Mouse (Mus musculus) heart, postnatal 0 days (tissue): Measurements from ENCODE around the gene Zfp385c.

Experiments used
- CTCF ChIP-seq: IDR thresholded peaks from 2 replicates; pipeline ENCODE4 v1.5.1; 2016; ENCODE audit warnings: antibody characterized with exemption, control low read depth, low read depth
- EP300 ChIP-seq: IDR thresholded peaks from 2 replicates; pipeline ENCODE4 v1.6.1; 2016; ENCODE audit warnings: antibody characterized with exemption, low read depth

DNA sequence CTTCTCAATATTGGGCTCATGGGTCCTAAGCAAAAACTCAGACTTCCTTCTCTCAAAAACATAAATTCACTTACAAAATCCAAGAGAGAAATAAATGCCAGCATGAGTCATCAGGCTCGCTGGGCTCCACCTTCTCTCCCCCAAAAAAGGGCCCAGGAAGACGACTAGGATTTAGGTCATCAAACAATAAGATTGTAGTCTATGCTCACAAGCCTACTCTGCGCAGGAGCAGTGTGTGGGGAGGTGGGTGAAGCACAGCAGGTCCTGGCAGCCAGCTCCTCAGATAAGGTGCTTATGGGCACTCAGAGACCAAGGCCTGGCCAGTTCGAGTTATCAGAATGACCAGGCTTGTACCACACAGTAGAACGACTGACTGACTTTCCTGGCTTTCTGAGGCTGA lies 28.1 kb upstream of the Zfp385c start:
- no peak for TF ChIP-seq CTCF
- TF ChIP-seq EP300 = no peak
